ENCODE assay signal across 8 mouse cellular contexts in the genomic region with DNA sequence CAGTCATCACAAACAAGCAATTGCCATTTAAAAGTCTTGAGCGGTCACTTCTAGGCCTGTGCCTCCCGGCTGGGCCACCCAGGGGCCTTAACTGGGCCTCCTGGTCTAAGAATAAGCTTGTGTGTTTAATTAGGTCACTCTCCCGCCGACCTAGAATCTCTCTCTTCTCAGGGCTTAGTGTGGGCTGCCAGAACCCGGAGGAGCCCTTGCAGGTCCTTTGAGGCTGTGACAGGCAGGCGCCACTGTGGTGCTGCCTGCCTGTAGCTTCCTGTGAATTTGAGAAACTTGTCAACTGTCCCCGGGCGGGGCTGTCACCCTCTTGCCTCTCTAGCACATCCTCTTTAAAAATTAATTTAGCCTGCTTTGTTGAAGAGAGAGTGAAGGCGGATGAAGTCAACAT. TPM values are rescaled to one million over a fixed set of nuclear protein-coding genes. Genes with fewer than 3 reads are reported as not detected.
DNase-seq lines count a peak whose midpoint lies in the region; ATAC-seq and TF ChIP-seq lines count a peak whose summit lies in the region.

No protein-coding gene starts in this region.

- DNase-seq in heart, postnatal 25 days (ENCODE audit: low spot score) = no peak
- DNase-seq in heart, postnatal 0 days (ENCODE audit: low spot score) = no peak
- no peak for DNase-seq in liver, embryonic 13.5 days
- no peak for DNase-seq in B cell, adult 2 months
- no peak for DNase-seq in urinary bladder, postnatal 25 days (ENCODE audit: low spot score)
- no peak for DNase-seq in embryo, embryonic 10 days (ENCODE audit: low spot score)

- TF ChIP-seq CTCF in ES-Bruce4 (IDR thresholded peaks at IDR 0.05; ENCODE audit: low read depth, low read length) = no peak
- TF ChIP-seq CTCF in heart, postnatal 0 days (IDR thresholded peaks at IDR 0.05; ENCODE audit: low read depth) = no peak

- H3K9ac ChIP-seq in heart, embryonic 11.5 days (ENCODE audit: low read depth, low read length) = peak overlapping the region; percentile 35; the same call in 1 of the 2 replicates
- peak overlapping the region; percentile 13; the same call in 1 of the 2 replicates for H3K9ac ChIP-seq in ES-Bruce4 (ENCODE audit: low read depth, poor library complexity, severe bottlenecking)
- H3K9ac ChIP-seq in heart, postnatal 0 days (replicated peaks; ENCODE audit: low read depth, low read length) = no peak overlapping the region; the same call in 1 of the 2 replicates
- H3K9ac ChIP-seq in liver, embryonic 13.5 days = peak overlapping the region; percentile 40

- intact Hi-C loops in heart, postnatal 25 days (cut with DNase I) = no loop called here

- TF ChIP-seq EP300 in ES-Bruce4 (IDR thresholded peaks at IDR 0.05; ENCODE audit: insufficient read depth, low read depth, low read length) = 0 out of 2 replicates have a peak, but pooled peaks have one; percentile 12
- TF ChIP-seq EP300 in heart, postnatal 0 days (IDR thresholded peaks at IDR 0.05; ENCODE audit: low read depth) = no peak

- H3K4me2 ChIP-seq in heart, embryonic 11.5 days = no peak overlapping the region; the same call in 1 of the 2 replicates
- no peak overlapping the region for H3K4me2 ChIP-seq in heart, postnatal 0 days (ENCODE audit: low read depth, low read length)
- H3K4me2 ChIP-seq in liver, embryonic 13.5 days = no peak overlapping the region

- H3K36me3 ChIP-seq in heart, embryonic 11.5 days (ENCODE audit: control insufficient read depth, insufficient read depth, low read length) = no peaks in the 10 kb centered on the region
- H3K36me3 ChIP-seq in ES-Bruce4 (ENCODE audit: control insufficient read depth, insufficient read depth, low read length, poor library complexity, severe bottlenecking) = no peaks in the 10 kb centered on the region
- H3K36me3 ChIP-seq in heart, postnatal 0 days (replicated peaks; ENCODE audit: control insufficient read depth, insufficient read depth, low read length) = no peaks in the 10 kb centered on the region
- no peaks in the 10 kb centered on the region for H3K36me3 ChIP-seq in liver, embryonic 13.5 days

- TF ChIP-seq POLR2A in ES-Bruce4 (IDR thresholded peaks at IDR 0.05; ENCODE audit: insufficient read depth, low read length) = no peak

- ATAC-seq in heart, embryonic 11.5 days (replicated peaks; ENCODE audit: insufficient number of reproducible peaks, low FRiP score, low TSS enrichment) = no peak
- ATAC-seq in heart, postnatal 0 days (ENCODE audit: insufficient read depth, low read depth) = no peak
- ATAC-seq in liver, embryonic 13.5 days (ENCODE audit: low read depth) = no peak

- H3K27ac ChIP-seq in heart, embryonic 11.5 days (ENCODE audit: low read depth, low read length) = peak overlapping the region; percentile 42
- H3K27ac ChIP-seq in ES-Bruce4 (ENCODE audit: insufficient read depth, low read length) = peak overlapping the region; percentile 92
- H3K27ac ChIP-seq in heart, postnatal 0 days (ENCODE audit: low read depth) = peak overlapping the region; percentile 13; the same call in 1 of the 2 replicates
- peak overlapping the region; percentile 91 for H3K27ac ChIP-seq in liver, embryonic 13.5 days

- H3K9me3 ChIP-seq in heart, embryonic 11.5 days (replicated peaks; ENCODE audit: control insufficient read depth, low read length) = no peaks in the 10 kb centered on the region
- no peaks in the 10 kb centered on the region for H3K9me3 ChIP-seq in ES-Bruce4 (replicated peaks; ENCODE audit: control insufficient read depth, insufficient read depth, low read length, poor library complexity, severe bottlenecking)
- H3K9me3 ChIP-seq in heart, postnatal 0 days (replicated peaks; ENCODE audit: control insufficient read depth, low read length) = no peaks in the 10 kb centered on the region
- H3K9me3 ChIP-seq in liver, embryonic 13.5 days (replicated peaks) = no peaks in the 10 kb centered on the region

- H3K27me3 ChIP-seq in heart, embryonic 11.5 days (ENCODE audit: control insufficient read depth, insufficient read depth, low read length) = 0 out of 2 replicates have a peak, but pooled peaks cover 2% of the 10 kb centered on the region
- no peaks in the 10 kb centered on the region for H3K27me3 ChIP-seq in ES-Bruce4 (ENCODE audit: control insufficient read depth, insufficient read depth, low read length, poor library complexity, severe bottlenecking)
- no peaks in the 10 kb centered on the region for H3K27me3 ChIP-seq in heart, postnatal 0 days (ENCODE audit: control insufficient read depth, insufficient read depth, low read length)
- H3K27me3 ChIP-seq in liver, embryonic 13.5 days = peaks cover 6% of the 10 kb centered on the region; the same call in 1 of the 2 replicates

- H3K4me1 ChIP-seq in heart, embryonic 11.5 days (ENCODE audit: control insufficient read depth, insufficient read depth, low read length) = peaks cover 27% of the 10 kb centered on the region
- H3K4me1 ChIP-seq in ES-Bruce4 (ENCODE audit: control insufficient read depth, insufficient read depth, low read length) = peaks cover 10% of the 10 kb centered on the region
- 0 out of 2 replicates have a peak, but pooled peaks cover 15% of the 10 kb centered on the region for H3K4me1 ChIP-seq in heart, postnatal 0 days (ENCODE audit: control insufficient read depth, insufficient read depth)
- H3K4me1 ChIP-seq in liver, embryonic 13.5 days (replicated peaks) = peaks cover 77% of the 10 kb centered on the region

- 24% methylated on average over 9 of the region's 9 CpGs for WGBS in heart, embryonic 11.5 days (ENCODE audit: insufficient replicate concordance)
- WGBS in heart, postnatal 0 days = 24% methylated on average over 9 of the region's 9 CpGs
- 47% methylated on average over 9 of the region's 9 CpGs for WGBS in liver, embryonic 13.5 days (ENCODE audit: insufficient replicate concordance)

- H3K4me3 ChIP-seq in heart, embryonic 11.5 days (ENCODE audit: low read depth, low read length) = no peak overlapping the region
- H3K4me3 ChIP-seq in ES-Bruce4 (ENCODE audit: low read depth, low read length) = no peak overlapping the region
- H3K4me3 ChIP-seq in heart, postnatal 0 days (ENCODE audit: low read depth, low read length) = no peak overlapping the region
- H3K4me3 ChIP-seq in liver, embryonic 13.5 days (replicated peaks) = no peak overlapping the region

RNA-seq across cellular contexts. Expression of a gene that starts 45.2 kb away (rescaled TPM):
- 46.9 and 49.3 TPM in 2 replicates for polyA plus RNA-seq in heart, embryonic 11.5 days (2014; fragmentation: Nextera tagmentation; extraction: Ambion mirVana)
- 10 to 100 TPM; 11.3 to 12.4 TPM for total RNA-seq in heart, postnatal 25 days (2021)
- polyA plus RNA-seq in ES-Bruce4 (2011; ENCODE audit: insufficient read depth, insufficient read length, low read depth, missing spikeins) = 224 and 225 TPM in 2 replicates
- total RNA-seq in heart, postnatal 0 days (2014; rRNA removed; ENCODE audit: low replicate concordance) = 37.1 and 46.8 TPM in 2 replicates
- 7.0 and 8.7 TPM in 2 replicates for polyA plus RNA-seq in heart, postnatal 0 days (2015; fragmentation: Nextera tagmentation; extraction: Ambion mirVana)
- 48.6 and 55.8 TPM in 2 replicates for polyA plus RNA-seq in liver, embryonic 13.5 days (2015; fragmentation: Nextera tagmentation; extraction: Ambion mirVana)

RNA-seq across cellular contexts. Expression of a gene that starts 53.2 kb away (rescaled TPM):
- polyA plus RNA-seq in heart, embryonic 11.5 days (2014; fragmentation: Nextera tagmentation; extraction: Ambion mirVana) = 59.9 and 67.0 TPM in 2 replicates
- under 1 TPM; 0.81 to 0.95 TPM for total RNA-seq in heart, postnatal 25 days (2021)
- polyA plus RNA-seq in ES-Bruce4 (2011; ENCODE audit: insufficient read depth, insufficient read length, low read depth, missing spikeins) = 53.1 and 58.1 TPM in 2 replicates
- total RNA-seq in heart, postnatal 0 days (2014; rRNA removed; ENCODE audit: low replicate concordance) = 16.2 and 28.9 TPM in 2 replicates
- 12.3 and 12.6 TPM in 2 replicates for polyA plus RNA-seq in heart, postnatal 0 days (2015; fragmentation: Nextera tagmentation; extraction: Ambion mirVana)
- 22.5 and 36.2 TPM in 2 replicates for polyA plus RNA-seq in liver, embryonic 13.5 days (2015; fragmentation: Nextera tagmentation; extraction: Ambion mirVana)

Comparison
In these comparisons a context has a peak if more than half of its experiments do, and no peak if none do; other contexts are left out.
1. H3K27ac ChIP-seq: peak in every context shown above with its lines; median percentile 92 in ES-Bruce4; 91 in liver, embryonic 13.5 days; 42 in heart, embryonic 11.5 days; 13 in heart, postnatal 0 days.